Mouse (Mus musculus): ENCODE data around the gene Smim4. TPM values are rescaled to one million over a fixed set of nuclear protein-coding genes. Genes with fewer than 3 reads are reported as not detected.

Gene Smim4
- polyA plus RNA-seq, 1 experiment = 108 TPM

DNA sequence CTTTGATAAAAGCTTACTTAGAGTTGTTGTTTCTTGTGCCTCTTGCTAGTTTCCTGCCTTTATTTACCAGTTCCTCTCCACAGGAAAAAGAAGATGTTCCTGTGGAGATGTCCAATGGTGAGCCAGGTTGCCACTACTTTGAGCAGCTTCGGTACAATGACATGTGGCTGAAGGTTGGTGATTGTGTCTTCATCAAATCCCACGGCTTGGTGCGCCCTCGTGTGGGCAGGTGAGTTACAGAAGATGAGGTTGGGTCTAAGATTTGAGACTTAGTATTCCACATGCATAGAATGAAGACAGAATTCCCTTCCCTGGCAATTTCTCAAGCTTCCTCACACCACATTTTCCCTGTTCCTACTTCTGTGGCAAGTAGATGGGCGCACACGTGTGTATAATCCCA is 41.3 kb downstream of the Smim4 start:
- H3K27me3 ChIP-seq (replicated peaks) = no peaks in the 10 kb centered on the region
- TF ChIP-seq GATA1 (IDR thresholded peaks at IDR 0.05; ENCODE audit: borderline replicate concordance, low read length) = no peak
- TF ChIP-seq FLI1 (IDR thresholded peaks at IDR 0.05; ENCODE audit: low read length) = no peak
- H3K36me3 ChIP-seq (replicated peaks; ENCODE audit: low read length) = peaks cover 88% of the 10 kb centered on the region
- peaks cover 63% of the 10 kb centered on the region for H3K4me1 ChIP-seq
- no peaks in the 10 kb centered on the region for H3K9me3 ChIP-seq
- H3K4me3 ChIP-seq (replicated peaks) = no peak overlapping the region

DNA sequence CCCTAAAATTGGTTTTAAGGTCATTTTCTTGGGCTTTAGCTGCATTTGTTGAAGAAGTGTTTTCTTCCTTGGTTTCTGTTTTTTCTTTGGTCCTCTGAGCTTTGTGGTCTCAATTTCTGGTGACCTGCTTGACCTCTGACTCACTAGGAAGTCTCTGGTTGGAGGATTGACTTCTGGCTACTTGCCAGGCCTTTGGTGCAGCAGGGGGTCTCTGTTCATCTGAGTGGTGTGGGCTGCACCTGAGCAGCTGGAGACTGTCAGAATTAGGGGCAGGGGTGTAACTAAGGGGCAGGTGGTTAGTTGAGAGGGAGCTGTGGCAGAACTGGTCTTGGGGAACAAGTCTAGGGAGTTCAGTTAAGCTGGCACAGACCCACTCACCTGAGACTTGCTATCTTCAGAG is 47.6 kb downstream of the Smim4 start:
- no peak for TF ChIP-seq GATA1 (IDR thresholded peaks at IDR 0.05; ENCODE audit: borderline replicate concordance, low read length)
- TF ChIP-seq FLI1 (IDR thresholded peaks at IDR 0.05; ENCODE audit: low read length) = no peak
- peaks cover 57% of the 10 kb centered on the region for H3K4me1 ChIP-seq
- 0 out of 2 replicates have a peak, but pooled peaks cover 4% of the 10 kb centered on the region for H3K9me3 ChIP-seq
- peaks cover 68% of the 10 kb centered on the region for H3K36me3 ChIP-seq (replicated peaks; ENCODE audit: low read length)
- H3K27me3 ChIP-seq (replicated peaks) = no peaks in the 10 kb centered on the region
- peak overlapping the region; percentile 50 for H3K4me3 ChIP-seq (replicated peaks)

DNA sequence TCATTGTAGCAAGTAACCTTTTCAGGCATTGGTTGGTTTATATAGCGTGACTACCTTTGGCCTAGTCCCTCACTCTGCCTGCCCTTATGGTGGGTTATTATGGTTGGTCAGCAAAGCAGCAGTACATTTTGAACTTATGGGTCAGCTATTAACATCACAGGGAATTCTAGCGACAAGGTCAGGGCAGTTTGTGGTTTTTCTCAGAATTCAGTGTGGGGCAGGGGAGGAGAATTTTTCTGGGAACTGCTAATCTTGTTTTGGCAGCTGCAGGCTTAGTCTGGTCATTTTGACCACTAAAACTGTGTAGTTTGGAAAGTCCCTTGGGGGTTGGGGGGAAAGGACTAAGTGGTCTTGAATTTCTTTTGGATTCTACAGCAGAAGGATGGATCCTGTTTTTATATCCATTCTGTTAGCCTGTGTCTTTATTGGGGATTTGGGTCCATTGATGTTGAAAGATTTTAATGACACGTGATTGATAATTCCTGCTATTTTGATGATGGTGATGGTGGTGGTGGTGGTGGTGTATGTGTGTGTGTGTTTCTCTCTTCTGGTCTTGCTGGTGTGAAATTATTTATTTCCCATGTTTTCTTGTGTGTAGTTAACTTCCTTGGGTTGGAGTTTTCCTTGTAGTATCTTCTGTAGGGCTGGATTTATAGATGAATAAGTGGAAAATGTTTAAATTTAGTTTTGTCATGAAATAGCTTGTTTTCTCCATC is 49.3 kb downstream of the Smim4 start:
- peak overlapping the region; percentile 62 for H3K4me3 ChIP-seq (replicated peaks)
- H3K4me1 ChIP-seq = peaks cover 51% of the 10 kb centered on the region
- 0 out of 2 replicates have a peak, but pooled peaks cover 4% of the 10 kb centered on the region for H3K9me3 ChIP-seq
- TF ChIP-seq FLI1 (IDR thresholded peaks at IDR 0.05; ENCODE audit: low read length) (no peak), GATA1 (IDR thresholded peaks at IDR 0.05; ENCODE audit: borderline replicate concordance, low read length) (no peak)
- no peaks in the 10 kb centered on the region for H3K27me3 ChIP-seq (replicated peaks)
- H3K36me3 ChIP-seq (replicated peaks; ENCODE audit: low read length) = peaks cover 69% of the 10 kb centered on the region

GRCm38 (mm10) chr14:31078597-31079208 is 50.1 kb downstream of the Smim4 start:
- Histone ChIP-seq H3K9me3 (0 out of 2 replicates have a peak, but pooled peaks cover 4% of the 10 kb centered on the region), H3K4me3 (replicated peaks) (no peak overlapping the region), H3K27me3 (replicated peaks) (no peaks in the 10 kb centered on the region), H3K36me3 (replicated peaks; ENCODE audit: low read length) (peaks cover 73% of the 10 kb centered on the region), H3K4me1 (peaks cover 51% of the 10 kb centered on the region)
- TF ChIP-seq GATA1 (IDR thresholded peaks at IDR 0.05; ENCODE audit: borderline replicate concordance, low read length) (no peak), FLI1 (IDR thresholded peaks at IDR 0.05; ENCODE audit: low read length) (no peak)

GRCm38 (mm10) chr14:31069086-31069733 is 59.5 kb downstream of the Smim4 start:
- H3K27me3 ChIP-seq (replicated peaks) = no peaks in the 10 kb centered on the region
- H3K4me1 ChIP-seq = peaks cover 31% of the 10 kb centered on the region
- peaks cover 82% of the 10 kb centered on the region for H3K36me3 ChIP-seq (replicated peaks; ENCODE audit: low read length)
- H3K9me3 ChIP-seq = no peaks in the 10 kb centered on the region
- TF ChIP-seq FLI1 (IDR thresholded peaks at IDR 0.05; ENCODE audit: low read length) (no peak), GATA1 (IDR thresholded peaks at IDR 0.05; ENCODE audit: borderline replicate concordance, low read length) (no peak)
- H3K4me3 ChIP-seq (replicated peaks) = no peak overlapping the region

DNA sequence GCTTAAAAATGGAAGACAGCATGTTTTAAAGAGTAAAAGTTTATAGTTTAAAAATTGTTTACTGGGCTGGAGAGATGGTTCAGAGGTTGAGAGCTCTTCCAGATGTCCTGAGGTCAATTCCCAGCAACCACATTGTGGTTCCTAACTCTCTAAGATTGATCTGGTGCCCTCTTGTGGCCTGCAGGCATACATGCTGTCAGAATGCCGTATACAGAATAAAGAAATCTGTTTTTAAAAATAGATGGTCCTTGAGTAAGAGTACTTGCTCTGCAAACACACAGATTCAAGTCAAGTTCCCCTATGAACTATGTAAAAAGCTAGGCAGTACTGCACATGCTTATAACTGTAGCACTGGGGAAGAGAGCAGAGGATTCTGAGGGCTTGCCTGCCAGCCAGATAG is 66.5 kb downstream of the Smim4 start:
- Histone ChIP-seq H3K4me3 (replicated peaks) (no peak overlapping the region), H3K4me1 (peaks cover 37% of the 10 kb centered on the region), H3K9me3 (no peaks in the 10 kb centered on the region), H3K36me3 (replicated peaks; ENCODE audit: low read length) (peaks cover 85% of the 10 kb centered on the region), H3K27me3 (replicated peaks) (no peaks in the 10 kb centered on the region)
- TF ChIP-seq GATA1 (IDR thresholded peaks at IDR 0.05; ENCODE audit: borderline replicate concordance, low read length) = no peak
- no peak for TF ChIP-seq FLI1 (IDR thresholded peaks at IDR 0.05; ENCODE audit: low read length)

DNA sequence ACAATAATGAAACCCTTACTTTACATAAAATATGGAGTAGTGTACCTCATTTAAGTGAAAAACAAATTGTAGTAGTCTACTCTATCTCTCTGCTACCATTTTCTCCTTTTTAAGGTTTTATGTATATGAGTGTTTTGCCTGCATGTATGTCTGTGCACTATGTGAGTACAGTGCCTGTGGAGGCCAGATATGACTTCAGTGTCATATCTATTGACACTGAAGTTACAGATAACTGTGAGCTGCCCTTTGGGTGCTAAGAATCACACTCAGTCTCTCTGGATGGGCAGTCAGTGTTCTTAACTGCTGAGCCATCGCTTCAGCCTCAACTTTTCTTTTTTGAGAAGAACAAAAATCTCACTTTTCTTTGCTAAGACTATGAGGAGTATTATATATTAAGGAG is 82.9 kb downstream of the Smim4 start:
- Histone ChIP-seq H3K27me3 (replicated peaks) (no peaks in the 10 kb centered on the region), H3K36me3 (replicated peaks; ENCODE audit: low read length) (peaks cover 95% of the 10 kb centered on the region), H3K4me3 (replicated peaks) (no peak overlapping the region), H3K4me1 (peaks cover 6% of the 10 kb centered on the region; the same call in 1 of the 2 replicates), H3K9me3 (no peaks in the 10 kb centered on the region)
- TF ChIP-seq FLI1 (IDR thresholded peaks at IDR 0.05; ENCODE audit: low read length) = no peak

- peaks cover 4% of the 10 kb centered on the region; the same call in 1 of the 2 replicates for H3K4me1 ChIP-seq
- TF ChIP-seq GATA1 (IDR thresholded peaks at IDR 0.05; ENCODE audit: borderline replicate concordance, low read length) = no peak
- TF ChIP-seq FLI1 (IDR thresholded peaks at IDR 0.05; ENCODE audit: low read length) = no peak
- H3K9me3 ChIP-seq = no peaks in the 10 kb centered on the region
- peaks cover 95% of the 10 kb centered on the region for H3K36me3 ChIP-seq (replicated peaks; ENCODE audit: low read length)
- H3K4me3 ChIP-seq (replicated peaks) = no peak overlapping the region
- H3K27me3 ChIP-seq (replicated peaks) = no peaks in the 10 kb centered on the region
Measured at GRCm38 (mm10) chr14:31045296-31045695, 83.5 kb downstream of the Smim4 start.

Other genes starting within 250 kb of the Smim4 start
- gene Mustn1, start 249.8 kb downstream of the Smim4 start, polyA plus RNA-seq (2012; ENCODE audit: insufficient read depth, low replicate concordance) = 4.1 TPM in 1 of 2 replicates, not detected in the other
- 0.04 TPM in 1 of 2 replicates, not detected in the other for gene Itih4, start 242.5 kb downstream of the Smim4 start, polyA plus RNA-seq (2012; ENCODE audit: insufficient read depth, low replicate concordance)
- not detected in 2 replicates for gene Itih3, start 205.2 kb downstream of the Smim4 start, polyA plus RNA-seq (2012; ENCODE audit: insufficient read depth, low replicate concordance)
- 0.20 TPM in 1 of 2 replicates, not detected in the other for gene Itih1, start 185.7 kb downstream of the Smim4 start, polyA plus RNA-seq (2012; ENCODE audit: insufficient read depth, low replicate concordance)
- gene Nek4, start 177.6 kb downstream of the Smim4 start, polyA plus RNA-seq (2012; ENCODE audit: insufficient read depth, low replicate concordance) = 1.4 and 3.3 TPM in 2 replicates
- 6.5 and 7.5 TPM in 2 replicates for gene Glt8d1, start 127.6 kb downstream of the Smim4 start, polyA plus RNA-seq (2012; ENCODE audit: insufficient read depth, low replicate concordance)
- gene Spcs1, start 127.3 kb downstream of the Smim4 start, polyA plus RNA-seq (2012; ENCODE audit: insufficient read depth, low replicate concordance) = 10.3 and 51.5 TPM in 2 replicates
- 3.7 and 3.8 TPM in 2 replicates for gene Pbrm1, start 109.8 kb downstream of the Smim4 start, polyA plus RNA-seq (2012; ENCODE audit: insufficient read depth, low replicate concordance)
- gene Gnl3, start 109.8 kb downstream of the Smim4 start, polyA plus RNA-seq (2012; ENCODE audit: insufficient read depth, low replicate concordance) = 8.2 TPM in 1 of 2 replicates, not detected in the other
- 31.4 and 70.8 TPM in 2 replicates for gene Nt5dc2, start 2.1 kb upstream of the Smim4 start, polyA plus RNA-seq (2012; ENCODE audit: insufficient read depth, low replicate concordance)
- gene Stab1, start 39.7 kb upstream of the Smim4 start, polyA plus RNA-seq (2012; ENCODE audit: insufficient read depth, low replicate concordance) = 5.0 and 11.7 TPM in 2 replicates
- 0.23 TPM in 1 of 2 replicates, not detected in the other for gene Tnnc1, start 79.4 kb upstream of the Smim4 start, polyA plus RNA-seq (2012; ENCODE audit: insufficient read depth, low replicate concordance)
- gene Nisch, start 88.0 kb upstream of the Smim4 start, polyA plus RNA-seq (2012; ENCODE audit: insufficient read depth, low replicate concordance) = 148 and 152 TPM in 2 replicates
- not detected in 2 replicates for gene Sema3g, start 88.9 kb upstream of the Smim4 start, polyA plus RNA-seq (2012; ENCODE audit: insufficient read depth, low replicate concordance)
- gene Phf7, start 122.4 kb upstream of the Smim4 start, polyA plus RNA-seq (2012; ENCODE audit: insufficient read depth, low replicate concordance) = 0.93 and 1.7 TPM in 2 replicates
- gene Bap1, start 122.5 kb upstream of the Smim4 start, polyA plus RNA-seq (2012; ENCODE audit: insufficient read depth, low replicate concordance) = 52.1 and 63.2 TPM in 2 replicates
- 0.06 TPM in 1 of 2 replicates, not detected in the other for gene Dnah1, start 194.9 kb upstream of the Smim4 start, polyA plus RNA-seq (2012; ENCODE audit: insufficient read depth, low replicate concordance)
- 0.60 and 1.9 TPM in 2 replicates for gene Capn7, start 207.7 kb upstream of the Smim4 start, polyA plus RNA-seq (2012; ENCODE audit: insufficient read depth, low replicate concordance)

Data from megakaryocyte, embryonic 14.5 days (primary cell).